Mouse (Mus musculus): ENCODE results near the gene Rnf121.
"Not testable (repeated sequence)": the region's sequence is repeated elsewhere in the genome, so short reads cannot be mapped to it uniquely, and the experiment has no call there.

Gene Rnf121

GRCm38 (mm10) chr7:102064655-102065045 lies 619 bp downstream of the Rnf121 start:
- DNase-seq (ENCODE audit: low read depth, low spot score): no peak

- no peak for DNase-seq (ENCODE audit: low read depth, low spot score)
Observed at GRCm38 (mm10) chr7:102063891-102064290, 1.4 kb downstream of the Rnf121 start.

GRCm38 (mm10) chr7:102062203-102062602 lies 3.1 kb downstream of the Rnf121 start:
- DNase-seq (ENCODE audit: low read depth, low spot score): no peak

DNA sequence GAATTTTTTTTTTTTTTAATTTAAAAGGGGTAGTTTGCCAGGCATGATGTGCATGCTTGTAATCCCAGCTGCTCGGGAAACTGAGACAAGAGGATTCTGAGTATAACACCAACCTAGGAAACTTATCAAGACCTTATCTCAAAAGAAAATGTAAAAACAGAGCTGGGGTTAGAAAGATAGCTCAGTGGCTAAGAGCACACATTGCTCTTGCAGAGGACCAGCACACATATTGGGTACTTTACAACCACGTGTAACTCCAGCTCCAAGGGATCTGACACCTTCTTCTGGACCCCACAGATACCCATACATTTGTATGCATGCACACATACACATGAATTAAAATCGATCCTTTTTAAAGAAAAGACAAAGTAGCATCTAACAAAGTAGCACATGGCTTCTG lies 3.9 kb downstream of the Rnf121 start:
- DNase-seq (ENCODE audit: low read depth, low spot score): no peak

DNA sequence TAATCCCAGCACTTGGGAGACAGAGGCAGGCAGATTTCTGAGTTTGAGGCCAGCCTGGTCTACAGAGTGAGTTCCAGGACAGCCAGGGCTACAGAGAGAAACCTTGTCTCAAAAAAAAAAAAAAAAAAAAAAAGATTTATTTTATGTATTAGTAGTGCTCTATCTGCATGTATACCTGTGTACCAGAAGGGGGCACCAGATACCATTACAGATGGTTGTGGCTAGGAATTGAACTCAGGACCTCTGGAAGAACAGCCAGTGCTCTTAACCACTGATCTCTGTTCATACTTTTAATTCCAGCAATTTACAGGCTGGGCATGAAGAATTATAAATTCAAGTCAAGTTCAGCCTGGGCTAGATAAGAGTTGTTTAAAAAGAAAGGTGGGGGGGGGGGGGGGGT lies 16.7 kb downstream of the Rnf121 start:
- not testable (repeated sequence) for DNase-seq (ENCODE audit: low read depth, low spot score)

DNA sequence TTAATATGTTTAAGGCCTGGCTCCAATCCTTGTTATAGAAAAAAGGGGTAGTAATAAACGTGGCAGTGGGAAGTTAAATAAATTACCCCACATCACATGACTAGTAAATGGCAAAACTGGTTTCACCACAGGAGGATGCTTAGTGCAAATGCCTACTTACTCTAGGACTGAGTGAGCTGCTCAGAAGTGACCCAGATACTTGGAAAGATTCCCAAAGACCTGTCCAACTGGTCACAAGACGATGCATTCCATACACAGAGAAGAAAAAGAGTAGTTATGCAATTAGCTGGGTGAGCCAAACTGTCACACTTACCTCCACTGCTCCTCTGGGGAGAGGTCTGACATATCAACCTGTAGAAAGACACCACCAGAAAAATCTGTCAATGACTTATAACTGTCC lies 23.0 kb downstream of the Rnf121 start:
- DNase-seq (ENCODE audit: low read depth, low spot score): no peak

- no peak for DNase-seq (ENCODE audit: low read depth, low spot score)
Observed at GRCm38 (mm10) chr7:102037318-102037717, 28.0 kb downstream of the Rnf121 start.

GRCm38 (mm10) chr7:102035534-102035933 lies 29.7 kb downstream of the Rnf121 start:
- DNase-seq (ENCODE audit: low read depth, low spot score): no peak

- no peak for DNase-seq (ENCODE audit: low read depth, low spot score)
Observed at GRCm38 (mm10) chr7:102034904-102035303, 30.4 kb downstream of the Rnf121 start.

- DNase-seq (ENCODE audit: low read depth, low spot score): no peak
Observed at GRCm38 (mm10) chr7:102025187-102026119, 39.8 kb downstream of the Rnf121 start.

- no peak for DNase-seq (ENCODE audit: low read depth, low spot score)
Observed at GRCm38 (mm10) chr7:102023821-102024220, 41.4 kb downstream of the Rnf121 start.

GRCm38 (mm10) chr7:102020934-102021333 lies 44.3 kb downstream of the Rnf121 start:
- DNase-seq (ENCODE audit: low read depth, low spot score): not testable (repeated sequence)

- no peak for DNase-seq (ENCODE audit: low read depth, low spot score)
Observed at GRCm38 (mm10) chr7:102019362-102019761, 45.9 kb downstream of the Rnf121 start.

- no peak for DNase-seq (ENCODE audit: low read depth, low spot score)
Observed at GRCm38 (mm10) chr7:102018590-102018989, 46.7 kb downstream of the Rnf121 start, which contains the start of gene Il18bp. Gene Il18bp (minus strand): TSS chr7:102018690.

DNA sequence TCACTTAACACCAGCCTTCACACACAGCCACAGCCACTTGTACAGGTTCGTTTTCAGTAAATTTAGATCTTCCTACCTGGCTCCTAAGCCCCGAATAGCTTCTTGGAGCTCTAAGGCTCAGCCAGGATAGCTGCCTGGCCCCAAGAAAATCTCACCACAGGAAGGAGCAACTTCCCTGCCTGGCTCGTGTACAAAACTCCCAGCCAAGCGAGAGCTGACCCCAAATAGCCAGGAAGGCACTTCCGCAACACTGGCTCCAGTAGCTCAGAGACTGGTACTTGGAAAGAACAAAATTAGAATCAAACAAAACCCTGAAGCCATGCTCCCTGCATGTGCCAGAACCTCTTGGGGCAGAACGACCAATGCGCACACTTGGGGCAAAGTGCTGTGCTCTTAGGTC lies 47.2 kb downstream of the Rnf121 start:
- DNase-seq (ENCODE audit: low read depth, low spot score): no peak

DNA sequence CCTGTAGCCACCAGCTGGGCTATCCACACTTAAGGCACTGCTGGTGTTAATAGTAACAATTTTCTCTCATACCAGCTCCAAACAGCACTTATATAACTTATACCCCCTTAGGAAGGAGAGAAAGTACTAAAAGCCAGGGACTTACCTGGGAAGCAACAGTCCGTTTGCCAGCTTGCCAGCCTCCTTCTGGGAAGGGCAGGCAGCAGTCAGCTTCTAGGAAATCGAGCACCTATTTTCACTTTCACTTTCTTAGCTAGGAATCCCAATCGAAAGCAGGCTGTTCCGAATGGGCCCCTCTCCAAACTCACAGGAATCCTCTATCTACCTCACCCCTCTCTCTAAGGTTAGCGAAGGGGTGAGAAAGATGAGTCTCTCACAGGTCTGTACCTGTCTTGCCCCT lies 47.8 kb downstream of the Rnf121 start:
- DNase-seq (ENCODE audit: low read depth, low spot score): no peak

- no peak for DNase-seq (ENCODE audit: low read depth, low spot score)
Observed at GRCm38 (mm10) chr7:102016936-102017335, 48.3 kb downstream of the Rnf121 start.

GRCm38 (mm10) chr7:102014995-102015394 lies 50.3 kb downstream of the Rnf121 start:
- DNase-seq (ENCODE audit: low read depth, low spot score): no peak

GRCm38 (mm10) chr7:102013416-102013815 lies 51.9 kb downstream of the Rnf121 start:
- DNase-seq (ENCODE audit: low read depth, low spot score): no peak

- no peak for DNase-seq (ENCODE audit: low read depth, low spot score)
Observed at GRCm38 (mm10) chr7:102011855-102012254, 53.4 kb downstream of the Rnf121 start.

GRCm38 (mm10) chr7:102006520-102006919 lies 58.7 kb downstream of the Rnf121 start:
- no peak for DNase-seq (ENCODE audit: low read depth, low spot score)

GRCm38 (mm10) chr7:102000921-102001630 lies 64.2 kb downstream of the Rnf121 start:
- DNase-seq (ENCODE audit: low read depth, low spot score): no peak

GRCm38 (mm10) chr7:102000296-102000695 lies 65.0 kb downstream of the Rnf121 start:
- no peak for DNase-seq (ENCODE audit: low read depth, low spot score)
